Mouse (Mus musculus) stomach, embryonic 14.5 days (tissue): ENCODE measurements around the gene Rpgr. TPM values are rescaled to one million over a fixed set of nuclear protein-coding genes. Genes with fewer than 3 reads are reported as not detected.

Experiments used
- ATAC-seq: fragments of 200-750 bp; cut with Nextera tagmentation; 2 replicates; pipeline ENCODE4 v1.8.0; 2017; ENCODE audit warnings: low read depth, moderate TSS enrichment; ENCODE audit not compliant: insufficient number of reproducible peaks, insufficient read depth, low FRiP score
- H3K27ac ChIP-seq: fragments of 300-500 bp; sonication (generic); 2 replicates; pipeline ENCODE4 v1.5.1; 2014; ENCODE audit warnings: mild to moderate bottlenecking, low read length, moderate library complexity, mixed read lengths
- H3K27me3 ChIP-seq: fragments of 300-500 bp; sonication (generic); 2 replicates; pipeline ENCODE4 v1.6.1; 2014; ENCODE audit warnings: low read length, control low read depth, mixed read lengths; ENCODE audit not compliant: control insufficient read depth, insufficient read depth
- H3K36me3 ChIP-seq: fragments of 300-500 bp; sonication (generic); 2 replicates; pipeline ENCODE4 v1.6.1; 2014; ENCODE audit warnings: mild to moderate bottlenecking, control low read depth, low read length, moderate library complexity, mixed read lengths; ENCODE audit not compliant: control insufficient read depth, insufficient read depth
- H3K4me1 ChIP-seq: fragments of 300-500 bp; sonication (generic); 2 replicates; pipeline ENCODE4 v1.6.1; 2014; ENCODE audit warnings: low read length, control low read depth, mixed read lengths; ENCODE audit not compliant: control insufficient read depth, insufficient read depth
- H3K4me2 ChIP-seq: fragments of 300-500 bp; sonication (generic); replicated peaks from 2 replicates; pipeline ENCODE4 v1.6.1; 2014; ENCODE audit warnings: low read depth, low read length, control low read depth
- H3K4me3 ChIP-seq: fragments of 300-500 bp; sonication (generic); 2 replicates; pipeline ENCODE4 v1.5.1; 2014; ENCODE audit warnings: low read depth, low read length, control low read depth
- H3K9ac ChIP-seq: fragments of 300-500 bp; sonication (generic); replicated peaks from 2 replicates; pipeline ENCODE4 v1.6.1; 2014; ENCODE audit warnings: low read depth, mild to moderate bottlenecking, control low read depth, low read length, moderate library complexity, mixed read lengths
- H3K9me3 ChIP-seq: fragments of 300-500 bp; sonication (generic); 2 replicates; pipeline ENCODE4 v1.6.1; 2016; ENCODE audit warnings: low read depth, low read length, control low read depth; ENCODE audit not compliant: control insufficient read depth
- WGBS: fragments of 180-500 bp; shearing (Covaris S2); extraction: QIAGEN DNeasy Blood & Tissue Kit; methylation state at CpG from one replicate; pipeline ENCODE4 v1.1.7; 2014; 5-methylcytosine and 5-hydroxymethylcytosine counted together
- polyA plus RNA-seq: library from polyadenylated mRNA; unstranded; fragments of >200 nt; fragmentation: Nextera tagmentation; extraction: Ambion mirVana; gene quantifications from 2 replicates; pipeline ENCODE4 v1.2.1, GENCODE M21; 2014

Gene Rpgr
- polyA plus RNA-seq, 1 experiment from 2014 or later = 14.6 TPM

DNA sequence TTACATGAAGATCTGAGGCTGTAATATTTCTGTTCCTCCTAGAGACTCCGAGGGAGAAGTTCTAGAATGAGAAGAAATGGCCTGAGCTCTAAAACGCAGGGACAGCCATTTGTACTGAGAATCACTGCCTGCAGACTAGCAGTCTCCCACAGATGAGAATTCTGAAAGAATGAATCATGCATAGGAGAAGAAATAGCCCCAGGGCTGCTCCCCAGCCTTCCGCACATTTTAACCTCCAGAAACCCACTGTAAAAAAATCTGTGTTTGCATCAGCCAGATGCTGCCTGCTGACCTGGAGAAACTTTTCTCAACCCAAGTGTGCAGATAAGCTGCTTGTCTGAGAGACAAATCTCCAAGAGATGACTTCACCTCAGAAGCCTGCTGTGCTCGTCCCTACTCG, 111.2 kb downstream of the Rpgr start:
- no peaks in the 10 kb centered on the region for H3K4me1 ChIP-seq
- H3K9ac ChIP-seq = no peak overlapping the region
- ATAC-seq = no peak
- no peaks in the 10 kb centered on the region for H3K27me3 ChIP-seq
- WGBS = 47% methylated on average over 5 of the region's 5 CpGs
- H3K4me3 ChIP-seq = no peak overlapping the region
- H3K4me2 ChIP-seq = no peak overlapping the region
- no peak overlapping the region for H3K27ac ChIP-seq
- H3K36me3 ChIP-seq = no peaks in the 10 kb centered on the region
- H3K9me3 ChIP-seq = no peaks in the 10 kb centered on the region

- no peak overlapping the region for H3K4me3 ChIP-seq
- ATAC-seq = no peak
- H3K9me3 ChIP-seq = no peaks in the 10 kb centered on the region
- 89% methylated on average over 1 of the region's 1 CpGs for WGBS
- no peaks in the 10 kb centered on the region for H3K36me3 ChIP-seq
- H3K9ac ChIP-seq = no peak overlapping the region
- H3K4me2 ChIP-seq = no peak overlapping the region
- no peak overlapping the region for H3K27ac ChIP-seq
- no peaks in the 10 kb centered on the region for H3K27me3 ChIP-seq
- H3K4me1 ChIP-seq = no peaks in the 10 kb centered on the region
These were observed 114.0 kb downstream of the Rpgr start for GRCm38 (mm10) chrX:10102739-10103138.

DNA sequence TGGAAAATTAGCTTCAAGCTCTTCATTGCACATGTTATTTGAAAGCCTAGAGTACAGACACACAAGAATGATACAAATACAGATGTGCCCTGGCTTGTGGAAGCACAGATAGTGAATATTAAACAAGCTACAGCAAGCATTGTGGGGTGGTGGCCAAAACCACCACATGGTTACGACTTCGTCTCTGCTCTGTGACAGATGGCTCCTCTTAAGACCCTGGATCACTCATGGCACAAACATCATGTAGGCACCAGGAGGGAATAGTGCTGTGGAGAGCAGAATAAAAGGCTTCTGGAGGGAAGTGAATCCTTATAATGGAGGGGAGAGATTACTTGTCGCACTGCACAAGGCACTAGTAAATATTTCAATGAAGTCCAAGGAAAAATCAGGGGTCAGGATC, 120.9 kb downstream of the Rpgr start:
- ATAC-seq = no peak
- WGBS = 70% methylated on average over 3 of the region's 3 CpGs

DNA sequence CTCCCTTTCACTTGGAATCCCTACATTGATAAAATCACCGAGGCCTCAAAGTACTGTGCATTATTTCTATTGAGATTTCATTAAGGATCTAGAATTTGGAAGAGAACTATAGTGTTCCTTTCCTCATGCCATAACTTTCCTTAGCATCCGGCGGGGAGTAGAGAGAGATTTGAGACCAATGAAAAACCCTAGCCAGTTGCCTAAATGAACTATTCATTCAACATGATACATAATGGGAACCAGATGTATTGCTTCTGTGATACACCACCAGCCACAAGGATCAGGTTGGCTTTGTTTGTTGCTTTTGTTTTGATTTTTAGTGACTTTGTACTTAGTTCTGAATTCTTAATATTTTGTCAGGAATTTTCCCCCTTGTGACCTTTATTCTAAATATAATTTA, 136.3 kb downstream of the Rpgr start:
- ATAC-seq = no peak
- no peak overlapping the region for H3K4me3 ChIP-seq
- H3K9ac ChIP-seq = no peak overlapping the region
- no peaks in the 10 kb centered on the region for H3K4me1 ChIP-seq
- H3K36me3 ChIP-seq = no peaks in the 10 kb centered on the region
- no peaks in the 10 kb centered on the region for H3K9me3 ChIP-seq
- H3K27me3 ChIP-seq = no peaks in the 10 kb centered on the region
- H3K27ac ChIP-seq = no peak overlapping the region
- H3K4me2 ChIP-seq = no peak overlapping the region
- WGBS = 87% methylated on average over 3 of the region's 3 CpGs

More for the DNA sequence above, 120.9 kb downstream of the Rpgr start:
- no peak overlapping the region for H3K9ac ChIP-seq
- H3K9me3 ChIP-seq = no peaks in the 10 kb centered on the region
- no peak overlapping the region for H3K4me2 ChIP-seq
- no peaks in the 10 kb centered on the region for H3K27me3 ChIP-seq
- H3K4me1 ChIP-seq = no peaks in the 10 kb centered on the region
- H3K4me3 ChIP-seq = no peak overlapping the region
- H3K36me3 ChIP-seq = no peaks in the 10 kb centered on the region
- no peak overlapping the region for H3K27ac ChIP-seq

GRCm38 (mm10) chrX:10079981-10080380, 136.7 kb downstream of the Rpgr start:
- no peak for ATAC-seq
- Histone ChIP-seq H3K27me3 (no peaks in the 10 kb centered on the region), H3K4me3 (no peak overlapping the region), H3K27ac (no peak overlapping the region), H3K36me3 (no peaks in the 10 kb centered on the region), H3K9me3 (no peaks in the 10 kb centered on the region), H3K4me2 (no peak overlapping the region), H3K9ac (no peak overlapping the region), H3K4me1 (no peaks in the 10 kb centered on the region)
- WGBS = 83% methylated on average over 1 of the region's 1 CpGs

GRCm38 (mm10) chrX:10073966-10074365, 142.8 kb downstream of the Rpgr start:
- no peaks in the 10 kb centered on the region for H3K4me1 ChIP-seq
- WGBS = 72% methylated on average over 3 of the region's 3 CpGs
- H3K36me3 ChIP-seq = no peaks in the 10 kb centered on the region
- no peak overlapping the region for H3K27ac ChIP-seq
- no peaks in the 10 kb centered on the region for H3K27me3 ChIP-seq
- no peak overlapping the region for H3K4me2 ChIP-seq
- no peak for ATAC-seq
- no peak overlapping the region for H3K4me3 ChIP-seq
- H3K9ac ChIP-seq = no peak overlapping the region
- H3K9me3 ChIP-seq = no peaks in the 10 kb centered on the region

GRCm38 (mm10) chrX:10071529-10071928, 145.2 kb downstream of the Rpgr start:
- 63% methylated on average over 2 of the region's 2 CpGs for WGBS
- Histone ChIP-seq H3K27ac (no peak overlapping the region), H3K27me3 (no peaks in the 10 kb centered on the region), H3K9me3 (no peaks in the 10 kb centered on the region), H3K9ac (no peak overlapping the region), H3K4me3 (no peak overlapping the region), H3K36me3 (no peaks in the 10 kb centered on the region), H3K4me1 (no peaks in the 10 kb centered on the region), H3K4me2 (no peak overlapping the region)
- ATAC-seq = no peak

GRCm38 (mm10) chrX:10070689-10071088, 146.0 kb downstream of the Rpgr start:
- no peak for ATAC-seq
- WGBS = 17% methylated on average over 6 of the region's 6 CpGs
- no peak overlapping the region for H3K4me2 ChIP-seq
- H3K9me3 ChIP-seq = no peaks in the 10 kb centered on the region
- H3K36me3 ChIP-seq = no peaks in the 10 kb centered on the region
- H3K4me1 ChIP-seq = no peaks in the 10 kb centered on the region
- H3K27me3 ChIP-seq = no peaks in the 10 kb centered on the region
- H3K4me3 ChIP-seq = no peak overlapping the region
- no peak overlapping the region for H3K27ac ChIP-seq
- no peak overlapping the region for H3K9ac ChIP-seq

- Histone ChIP-seq H3K9ac (no peak overlapping the region), H3K4me2 (no peak overlapping the region), H3K4me3 (no peak overlapping the region), H3K27me3 (no peaks in the 10 kb centered on the region), H3K9me3 (no peaks in the 10 kb centered on the region), H3K36me3 (no peaks in the 10 kb centered on the region), H3K27ac (no peak overlapping the region), H3K4me1 (no peaks in the 10 kb centered on the region)
- ATAC-seq = no peak
- WGBS = 75% methylated on average over 4 of the region's 4 CpGs
These were observed 147.3 kb downstream of the Rpgr start for GRCm38 (mm10) chrX:10069405-10069804.
